Mouse (Mus musculus): Measurements from ENCODE around the gene Mepce.
A peak's percentile ranks its signal among the peaks of the same experiment; 100 is the strongest.

- peak; percentile 68 to 83 for TF ChIP-seq EP300 (IDR thresholded peaks at IDR 0.05; ENCODE audit: low read depth in 1 of 2, low read length in 2 of 2)
- TF ChIP-seq MAZ (IDR thresholded peaks at IDR 0.05; ENCODE audit: low read depth, low read length), result peak; percentile 59; the same call in 1 of the 2 replicates
These were observed 14.7 kb downstream of the Mepce start for GRCm38 (mm10) chr5:137772755-137773154.

Data from MEL (cell line).